Comparison of ENCODE assay signal across 8 mouse cellular contexts in the genomic region with DNA sequence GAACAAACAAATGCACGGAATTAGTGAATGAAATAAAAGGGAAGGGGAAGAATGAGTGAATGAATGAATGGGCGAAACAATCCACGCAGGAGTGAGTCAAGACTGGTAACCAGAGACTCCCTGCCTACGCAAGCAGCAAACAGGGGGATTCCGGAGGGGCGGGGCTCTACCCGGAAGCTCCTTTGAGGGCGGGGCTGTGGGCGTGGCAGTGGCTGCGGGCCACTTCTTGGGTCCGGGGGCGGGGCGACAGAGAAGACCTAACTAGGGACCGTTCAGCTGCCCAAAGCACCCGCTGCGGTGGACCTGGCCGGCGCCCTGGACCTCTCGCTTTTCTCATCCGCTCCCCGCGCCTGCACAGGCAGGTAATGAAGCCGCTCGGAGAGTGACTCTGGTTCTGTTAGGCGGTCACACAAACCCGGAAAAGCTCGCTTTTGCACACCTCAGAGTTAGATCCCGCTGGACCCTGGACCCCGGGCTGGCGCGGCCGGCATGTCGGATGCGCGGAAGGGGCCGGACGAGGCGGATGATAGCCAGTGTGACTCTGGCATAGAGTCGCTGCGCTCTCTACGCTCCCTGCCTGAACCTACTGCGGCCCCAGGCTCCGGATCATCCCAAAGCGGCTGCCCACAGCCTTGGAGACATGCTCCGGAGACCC. TPM values are rescaled to one million over a fixed set of nuclear protein-coding genes. Genes with fewer than 3 reads are reported as not detected.
DNase-seq lines count a peak whose midpoint lies in the region; ATAC-seq lines count a peak whose summit lies in the region.

A gene (plus strand): TSS at position 252 of the 655 bp plus-strand sequence.

- H3K36me3 ChIP-seq in hindbrain, embryonic 10.5 days, result peaks cover 9% of the 10 kb centered on the region; the same call in 1 of the 2 replicates

- WGBS in hindbrain, embryonic 10.5 days, result under 1% methylated on average over 45 of the region's 45 CpGs

- peaks cover 51% of the 10 kb centered on the region for H3K27me3 ChIP-seq in hindbrain, embryonic 10.5 days (ENCODE audit: insufficient read depth, poor library complexity, severe bottlenecking)

- peak within 1 kb of the TSS; percentile 78 for H3K27ac ChIP-seq in hindbrain, embryonic 10.5 days

- peak; percentile 68 for DNase-seq in MEL-GATA-1-ER (ENCODE audit: extremely low read depth, low read depth)
- DNase-seq in cerebellum, adult 9-10 months, result peak; percentile 93
- peak; percentile 97 for DNase-seq in hindbrain, embryonic 10.5 days (ENCODE audit: low spot score)
- peak; percentile 88 to 93 for DNase-seq in layer of hippocampus, postnatal 10 days (ENCODE audit: low spot score in 2 of 2)
- peak; percentile 97 for DNase-seq in lung, postnatal 14 days
- DNase-seq in ovary, postnatal 36 days (ENCODE audit: low spot score), result peak; percentile 96
- peak; percentile 99 for DNase-seq in thymus, postnatal 25 days

- no peaks in the 10 kb centered on the region for H3K9me3 ChIP-seq in hindbrain, embryonic 10.5 days

- H3K4me1 ChIP-seq in hindbrain, embryonic 10.5 days (replicated peaks), result peaks cover 59% of the 10 kb centered on the region

- ATAC-seq in frontal cortex, adult (ENCODE audit: low TSS enrichment), result peak; percentile 50

- peak within 1 kb of the TSS; percentile 60 for H3K4me3 ChIP-seq in hindbrain, embryonic 10.5 days

RNA-seq across cellular contexts. Expression of the gene that starts here (rescaled TPM):
- 8.3 and 9.7 TPM in 2 replicates for polyA plus RNA-seq in hindbrain, embryonic 10.5 days (2016; fragmentation: Nextera tagmentation; extraction: Ambion mirVana)
- total RNA-seq in layer of hippocampus, postnatal 10 days (2021), result 1 to 10 TPM; 3.5 to 3.9 TPM

Comparison
In these comparisons a context has a peak if more than half of its experiments do, and no peak if none do; other contexts are left out.
1. Peak in every context shown above with its lines: DNase-seq, ATAC-seq, H3K4me3 ChIP-seq and H3K27ac ChIP-seq.